Mouse (Mus musculus): ENCODE results near the gene Dnase1l3. TPM values are rescaled to one million over a fixed set of nuclear protein-coding genes. Genes with fewer than 3 reads are reported as not detected.

The Dnase1l3 gene
- total RNA-seq, 1 experiment from 2014 or later = 2.6 TPM

GRCm38 (mm10) chr14:7932151-7932550, 62.2 kb downstream of the Dnase1l3 start:
- DNase-seq = no peak

GRCm38 (mm10) chr14:7929029-7929428, 65.3 kb downstream of the Dnase1l3 start:
- no peak for DNase-seq

- DNase-seq = no peak
Observed at GRCm38 (mm10) chr14:7928362-7928761, 66.0 kb downstream of the Dnase1l3 start.

GRCm38 (mm10) chr14:7923635-7924034, 70.7 kb downstream of the Dnase1l3 start:
- no peak for DNase-seq

DNA sequence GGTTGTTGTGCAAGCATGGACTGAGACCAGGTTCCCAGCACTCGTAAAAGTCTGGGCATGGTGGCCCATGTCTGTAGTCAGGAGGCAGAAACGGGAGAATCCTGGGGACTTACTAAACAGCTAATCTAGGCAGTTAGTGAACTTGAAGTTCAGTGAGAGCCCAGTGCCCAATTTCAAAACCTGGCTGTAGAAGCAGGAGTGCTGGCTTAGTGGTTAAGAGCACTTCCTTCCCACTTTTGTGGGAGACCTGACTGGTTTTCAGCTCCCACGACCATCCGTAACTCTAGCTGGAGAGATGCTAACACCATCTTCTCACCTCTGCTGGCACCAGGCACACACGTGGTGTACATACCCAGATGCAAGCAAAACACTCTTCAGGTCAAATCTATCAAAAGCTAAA, 72.9 kb downstream of the Dnase1l3 start:
- no peak for DNase-seq

GRCm38 (mm10) chr14:7919921-7920320, 74.5 kb downstream of the Dnase1l3 start:
- DNase-seq = no peak

- no peak for DNase-seq
Observed at GRCm38 (mm10) chr14:7919309-7919708, 75.1 kb downstream of the Dnase1l3 start.

GRCm38 (mm10) chr14:7918150-7918991, 76.0 kb downstream of the Dnase1l3 start:
- DNase-seq = no peak

Other genes with a start within 250 kb of the Dnase1l3 start
- gene Gm26661, start 203.0 kb downstream of the Dnase1l3 start, total RNA-seq (2021) = not detected in 2 replicates
- gene Flnb, start 176.6 kb downstream of the Dnase1l3 start, total RNA-seq (2021) = 43.3 and 45.7 TPM in 2 replicates
- not detected in 2 replicates for gene Gm45521, start 37.3 kb downstream of the Dnase1l3 start, total RNA-seq (2021)
- gene Abhd6, start 8.3 kb upstream of the Dnase1l3 start, total RNA-seq (2021) = 41.8 and 45.9 TPM in 2 replicates
- gene Rpp14, start 85.8 kb upstream of the Dnase1l3 start, total RNA-seq (2021) = 35.8 and 37.1 TPM in 2 replicates
- 54.8 and 61.4 TPM in 2 replicates for gene Pxk, start 103.6 kb upstream of the Dnase1l3 start, total RNA-seq (2021)
- gene Pdhb, start 178.5 kb upstream of the Dnase1l3 start, total RNA-seq (2021) = 450 and 471 TPM in 2 replicates
- gene Kctd6, start 219.6 kb upstream of the Dnase1l3 start, total RNA-seq (2021) = 12.3 and 15.4 TPM in 2 replicates